Mouse (Mus musculus) lung, postnatal 0 days (tissue): ENCODE measurements at regions not wholly inside any gene's neighbourhood (a gene's known extent, or its start where the extent isn't known, plus 50 kb on each side); places are given as distances from the start of the nearest gene placed in this dataset.

Experiments used
- CTCF ChIP-seq: IDR thresholded peaks from 2 replicates; pipeline ENCODE4 v1.5.1; 2016; ENCODE audit warnings: antibody characterized with exemption, mild to moderate bottlenecking
- EP300 ChIP-seq: IDR thresholded peaks from 2 replicates; pipeline ENCODE4 v1.6.1; 2016; ENCODE audit warnings: antibody characterized with exemption, mild to moderate bottlenecking, control low read depth

GRCm38 (mm10) chr1:177362398-177362797, 79.8 kb upstream of the Zbtb18 start:
- TF ChIP-seq CTCF = no peak
- TF ChIP-seq EP300 = no peak
